ENCODE assay signal across 8 mouse cellular contexts in genomic region chr15:98807895-98808650, GRCm38 (mm10). TPM values are rescaled to one million over a fixed set of nuclear protein-coding genes. Genes with fewer than 3 reads are reported as not detected.
DNase-seq lines count a peak whose midpoint lies in the region; ATAC-seq lines count a peak whose summit lies in the region.

No protein-coding gene starts in this region.

- peaks cover 16% of the 10 kb centered on the region for H3K4me1 ChIP-seq in embryonic facial prominence, embryonic 11.5 days (ENCODE audit: control insufficient read depth, insufficient read depth, low read length)
- H3K4me1 ChIP-seq in midbrain, embryonic 15.5 days = peaks cover 54% of the 10 kb centered on the region

- whole genome bisulfite sequencing in embryonic facial prominence, embryonic 11.5 days = 2% methylated on average over 34 of the region's 34 CpGs
- under 1% methylated on average over 33 of the region's 34 CpGs for WGBS in midbrain, embryonic 15.5 days

- H3K9ac ChIP-seq in embryonic facial prominence, embryonic 11.5 days (replicated peaks; ENCODE audit: low read length) = no peak overlapping the region
- H3K9ac ChIP-seq in midbrain, embryonic 15.5 days = peak overlapping the region; percentile 39

- ATAC-seq in embryonic facial prominence, embryonic 11.5 days (replicated peaks; ENCODE audit: insufficient number of reproducible peaks, low FRiP score, low TSS enrichment, low read depth) = no peak
- ATAC-seq in midbrain, embryonic 15.5 days (replicated peaks) = peak; percentile 40; the same call in 1 of the 2 replicates

- no peaks in the 10 kb centered on the region for H3K9me3 ChIP-seq in embryonic facial prominence, embryonic 11.5 days (replicated peaks; ENCODE audit: control insufficient read depth, low read length)
- no peaks in the 10 kb centered on the region for H3K9me3 ChIP-seq in midbrain, embryonic 15.5 days

- H3K4me2 ChIP-seq in embryonic facial prominence, embryonic 11.5 days (ENCODE audit: low read depth, low read length) = peak overlapping the region; percentile 60
- peak overlapping the region; percentile 79 for H3K4me2 ChIP-seq in midbrain, embryonic 15.5 days

- peak; percentile 28 for DNase-seq in cerebellum, adult 11-12 months
- no peak for DNase-seq in cerebellum, adult 9-11 months
- peak; percentile 73 to 76 for DNase-seq in B cell, adult 2 months
- DNase-seq in embryonic facial prominence, embryonic 11.5 days (ENCODE audit: low spot score) = peak; percentile 51
- peak; percentile 66 for DNase-seq in heart, postnatal 4 days
- peak; percentile 82 to 83 for DNase-seq in left cerebral cortex, adult 9 months (ENCODE audit: low spot score in 2 of 2)
- DNase-seq in thymus, postnatal 36 days = peak; percentile 66 to 79

- H3K27me3 ChIP-seq in embryonic facial prominence, embryonic 11.5 days (ENCODE audit: control insufficient read depth, insufficient read depth, low read length) = peaks cover 68% of the 10 kb centered on the region
- peaks cover 72% of the 10 kb centered on the region for H3K27me3 ChIP-seq in midbrain, embryonic 15.5 days (replicated peaks)

- H3K27ac ChIP-seq in embryonic facial prominence, embryonic 11.5 days (replicated peaks; ENCODE audit: low read depth, low read length) = no peak overlapping the region
- H3K27ac ChIP-seq in midbrain, embryonic 15.5 days = 0 out of 2 replicates have a peak overlapping the region, but pooled peaks have one; percentile 11

- H3K36me3 ChIP-seq in embryonic facial prominence, embryonic 11.5 days (replicated peaks; ENCODE audit: control insufficient read depth, insufficient read depth, low read depth, low read length) = 0 out of 2 replicates have a peak, but pooled peaks cover 1% of the 10 kb centered on the region
- peaks cover 6% of the 10 kb centered on the region; the same call in 1 of the 2 replicates for H3K36me3 ChIP-seq in midbrain, embryonic 15.5 days (replicated peaks)

- peak overlapping the region; percentile 31 for H3K4me3 ChIP-seq in embryonic facial prominence, embryonic 11.5 days (ENCODE audit: low read depth, low read length)
- H3K4me3 ChIP-seq in midbrain, embryonic 15.5 days = peak overlapping the region; percentile 48

RNA-seq across cellular contexts. Expression of gene Ddn, which starts 1.2 kb away (rescaled TPM):
- 0.26 and 0.27 TPM in 2 replicates for polyA plus RNA-seq in embryonic facial prominence, embryonic 11.5 days (2014; fragmentation: Nextera tagmentation; extraction: Ambion mirVana)
- total RNA-seq in heart, postnatal 4 days (2021) = 1 to 10 TPM in 1 of 2 experiments, under 1 TPM in 1; 0.93 to 1.2 TPM
- 0.52 and 0.81 TPM in 2 replicates for polyA plus RNA-seq in midbrain, embryonic 15.5 days (2015; fragmentation: Nextera tagmentation; extraction: Ambion mirVana)

RNA-seq across cellular contexts. Expression of gene Wnt1, which starts 18.4 kb away (rescaled TPM):
- 0.28 and 0.33 TPM in 2 replicates for polyA plus RNA-seq in embryonic facial prominence, embryonic 11.5 days (2014; fragmentation: Nextera tagmentation; extraction: Ambion mirVana)
- total RNA-seq in heart, postnatal 4 days (2021) = not detected
- 2.0 and 2.9 TPM in 2 replicates for polyA plus RNA-seq in midbrain, embryonic 15.5 days (2015; fragmentation: Nextera tagmentation; extraction: Ambion mirVana)

RNA-seq across cellular contexts. Expression of gene Prkag1, which starts 23.2 kb away (rescaled TPM):
- 69.8 and 73.1 TPM in 2 replicates for polyA plus RNA-seq in embryonic facial prominence, embryonic 11.5 days (2014; fragmentation: Nextera tagmentation; extraction: Ambion mirVana)
- total RNA-seq in heart, postnatal 4 days (2021) = 10 to 100 TPM; 88.9 to 89.3 TPM
- 72.7 and 84.7 TPM in 2 replicates for polyA plus RNA-seq in midbrain, embryonic 15.5 days (2015; fragmentation: Nextera tagmentation; extraction: Ambion mirVana)

RNA-seq across cellular contexts. Expression of gene Wnt10b, which starts 30.1 kb away (rescaled TPM):
- 1.6 and 2.3 TPM in 2 replicates for polyA plus RNA-seq in embryonic facial prominence, embryonic 11.5 days (2014; fragmentation: Nextera tagmentation; extraction: Ambion mirVana)
- under 1 TPM; 0.36 to 0.50 TPM for total RNA-seq in heart, postnatal 4 days (2021)
- polyA plus RNA-seq in midbrain, embryonic 15.5 days (2015; fragmentation: Nextera tagmentation; extraction: Ambion mirVana) = 0.17 TPM in 1 of 2 replicates, not detected in the other

RNA-seq across cellular contexts. Expression of gene Arf3, which starts 45.1 kb away (rescaled TPM):
- 24.5 and 28.7 TPM in 2 replicates for polyA plus RNA-seq in embryonic facial prominence, embryonic 11.5 days (2014; fragmentation: Nextera tagmentation; extraction: Ambion mirVana)
- 10 to 100 TPM; 40.9 to 43.7 TPM for total RNA-seq in heart, postnatal 4 days (2021)
- 103 and 106 TPM in 2 replicates for polyA plus RNA-seq in midbrain, embryonic 15.5 days (2015; fragmentation: Nextera tagmentation; extraction: Ambion mirVana)
